Mouse (Mus musculus) testis, adult 2 months (tissue): ENCODE measurements around the gene Trim14. TPM values are rescaled to one million over a fixed set of nuclear protein-coding genes. Genes with fewer than 3 reads are reported as not detected.

ENCODE experiments used
- H3K27ac ChIP-seq: fragments of 200-500 bp; 2 replicates; pipeline ENCODE4 v1.5.1; 2012; ENCODE audit warnings: low read depth, low read length; ENCODE audit not compliant: control insufficient read depth, insufficient read depth
- H3K27me3 ChIP-seq: fragments of 200-500 bp; 2 replicates; pipeline ENCODE4 v1.6.1; 2012; ENCODE audit warnings: mild to moderate bottlenecking, low read length, moderate library complexity; ENCODE audit not compliant: control insufficient read depth, insufficient read depth
- H3K36me3 ChIP-seq: fragments of 200-500 bp; 2 replicates; pipeline ENCODE4 v1.6.1; 2012; ENCODE audit warnings: mild to moderate bottlenecking, low read length; ENCODE audit not compliant: control insufficient read depth, insufficient read depth
- H3K4me1 ChIP-seq: fragments of 200-500 bp; 2 replicates; pipeline ENCODE4 v1.6.1; 2012; ENCODE audit warnings: low read length; ENCODE audit not compliant: control insufficient read depth, insufficient read depth
- H3K4me3 ChIP-seq: fragments of 200-500 bp; 2 replicates; pipeline ENCODE4 v1.5.1; 2012; ENCODE audit warnings: low read depth, mild to moderate bottlenecking, low read length, moderate library complexity, mixed read lengths; ENCODE audit not compliant: control insufficient read depth
- CTCF ChIP-seq: fragments of 200-500 bp; IDR thresholded peaks from 2 replicates; pipeline ENCODE4 v1.5.1; 2012; ENCODE audit warnings: low read depth, mild to moderate bottlenecking, inconsistent platforms, low read length, moderate library complexity; ENCODE audit not compliant: control insufficient read depth, insufficient read depth, insufficient replicate concordance
- POLR2A ChIP-seq: fragments of 200-500 bp; IDR thresholded peaks from 2 replicates; pipeline ENCODE4 v1.6.1; 2012; ENCODE audit warnings: low read depth, mild to moderate bottlenecking, inconsistent platforms, low read length, moderate library complexity; ENCODE audit not compliant: control insufficient read depth
- polyA plus RNA-seq: library from polyadenylated mRNA; depleted of rRNA; stranded (reverse); fragments of >200 nt; gene quantifications from 2 replicates; pipeline ENCODE4 v1.2.3, GENCODE M21; 2012; rRNA removed

Trim14 gene
- polyA plus RNA-seq, 1 experiment = 6.4 TPM

DNA sequence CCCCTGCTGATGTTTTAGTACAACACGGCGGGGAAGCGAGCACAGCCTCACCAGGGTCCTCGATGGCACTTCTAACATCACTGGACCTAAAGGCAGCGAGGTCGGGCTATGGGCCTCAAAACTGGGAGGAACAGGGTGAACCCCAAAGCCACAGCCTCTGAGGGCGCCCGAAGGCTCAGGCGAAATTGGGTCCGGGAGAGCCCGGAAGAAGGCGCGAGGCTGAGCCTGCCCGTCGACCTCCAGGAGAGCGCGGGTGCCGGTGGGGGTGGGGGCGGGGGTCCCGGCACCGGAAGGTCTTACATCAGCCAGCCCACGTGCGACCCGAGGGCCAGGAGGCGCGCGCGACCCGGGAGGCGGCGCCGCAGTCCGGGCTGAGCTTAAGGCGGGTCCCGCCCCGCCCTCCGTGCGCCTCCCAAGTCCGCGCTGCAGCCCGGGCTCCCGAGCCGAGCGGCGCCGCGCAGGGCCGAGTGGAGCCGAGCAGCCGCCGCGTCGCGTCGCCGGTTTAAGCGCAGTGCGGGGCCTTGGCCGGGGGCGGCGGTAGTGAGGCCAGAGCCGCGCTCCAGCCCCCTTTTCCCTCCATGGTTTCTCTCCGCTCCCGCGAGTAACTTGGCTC is 85.3 kb downstream of the Trim14 start, which contains the start of gene Anp32b:
TSS of gene Anp32b (plus strand) at position 384 of the 613 bp plus-strand sequence.
- TF ChIP-seq POLR2A = peak; percentile 29; the same call in 1 of the 2 replicates
- TF ChIP-seq CTCF = peak; percentile 40; the same call in 1 of the 2 replicates
- Histone ChIP-seq H3K36me3 (no peaks in the 10 kb centered on the region), H3K27ac (peak within 1 kb of the TSS; percentile 99), H3K4me3 (peak within 1 kb of the TSS; percentile 94), H3K27me3 (no peaks in the 10 kb centered on the region), H3K4me1 (peaks cover 8% of the 10 kb centered on the region)

DNA sequence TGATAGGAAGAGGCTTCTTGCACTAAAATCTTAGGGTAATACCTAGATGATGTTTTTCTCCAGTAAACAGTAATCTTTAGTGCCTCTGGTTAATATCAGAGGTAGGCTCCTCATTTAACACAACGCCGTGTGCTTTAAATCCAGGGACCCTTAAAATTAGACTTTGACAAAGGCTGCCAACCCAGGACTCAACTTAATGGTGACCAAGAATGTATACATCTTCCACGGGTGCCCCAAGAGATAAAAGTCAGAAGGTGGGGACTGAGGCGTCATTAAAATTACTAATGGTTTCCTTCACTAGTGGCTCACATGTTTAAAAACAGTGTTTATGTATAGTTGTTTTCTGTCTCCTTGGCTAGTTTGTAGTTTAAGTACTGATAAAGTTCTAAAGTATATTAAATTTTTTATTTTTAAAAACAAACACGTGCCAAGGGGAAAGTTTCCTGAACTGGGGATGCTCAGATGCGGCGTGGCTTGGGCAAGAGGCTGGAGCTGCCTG is 85.9 kb downstream of the Trim14 start:
- TF ChIP-seq CTCF (no peak), POLR2A (no peak)
- peak overlapping the region; percentile 64 for H3K27ac ChIP-seq
- no peaks in the 10 kb centered on the region for H3K27me3 ChIP-seq
- peak overlapping the region; percentile 94 for H3K4me3 ChIP-seq
- H3K4me1 ChIP-seq = peaks cover 8% of the 10 kb centered on the region
- no peaks in the 10 kb centered on the region for H3K36me3 ChIP-seq

GRCm38 (mm10) chr4:46448886-46449285 is 87.1 kb downstream of the Trim14 start:
- Histone ChIP-seq H3K36me3 (no peaks in the 10 kb centered on the region), H3K27me3 (no peaks in the 10 kb centered on the region), H3K27ac (no peak overlapping the region), H3K4me1 (peaks cover 8% of the 10 kb centered on the region), H3K4me3 (no peak overlapping the region)
- TF ChIP-seq CTCF (no peak), POLR2A (no peak)

- Histone ChIP-seq H3K27ac (no peak overlapping the region), H3K36me3 (no peaks in the 10 kb centered on the region), H3K4me1 (peaks cover 4% of the 10 kb centered on the region), H3K27me3 (no peaks in the 10 kb centered on the region), H3K4me3 (no peak overlapping the region)
- TF ChIP-seq CTCF (no peak), POLR2A (no peak)
Observed at GRCm38 (mm10) chr4:46447461-46447860, 88.5 kb downstream of the Trim14 start.

- no peak overlapping the region for H3K4me3 ChIP-seq
- peaks cover 2% of the 10 kb centered on the region; the same call in 1 of the 2 replicates for H3K4me1 ChIP-seq
- no peak overlapping the region for H3K27ac ChIP-seq
Observed at GRCm38 (mm10) chr4:46445237-46445945, 90.5 kb downstream of the Trim14 start.

More at GRCm38 (mm10) chr4:46445237-46445945, 90.5 kb downstream of the Trim14 start:
- no peaks in the 10 kb centered on the region for H3K36me3 ChIP-seq
- no peaks in the 10 kb centered on the region for H3K27me3 ChIP-seq
- no peak for TF ChIP-seq POLR2A
- no peak for TF ChIP-seq CTCF

Other genes with a start within 250 kb of the Trim14 start
- gene Foxe1, start 192.5 kb downstream of the Trim14 start, polyA plus RNA-seq = 0.04 TPM in 1 of 2 replicates, not detected in the other
- gene Trmo, start 146.7 kb downstream of the Trim14 start, polyA plus RNA-seq = 12.1 and 12.2 TPM in 2 replicates
- 54.7 and 57.4 TPM in 2 replicates for gene Hemgn, start 122.6 kb downstream of the Trim14 start, polyA plus RNA-seq
- gene Anp32b, start 85.2 kb downstream of the Trim14 start, polyA plus RNA-seq = 10.5 and 11.6 TPM in 2 replicates
- 9.5 and 10.7 TPM in 2 replicates for gene Nans, start 46.9 kb downstream of the Trim14 start, polyA plus RNA-seq
- gene Coro2a, start 66.1 kb upstream of the Trim14 start, polyA plus RNA-seq = 139 and 175 TPM in 2 replicates
- gene Tbc1d2, start 114.1 kb upstream of the Trim14 start, polyA plus RNA-seq = 6.9 and 10.7 TPM in 2 replicates